Mouse (Mus musculus) urinary bladder, postnatal 10 days (tissue): ENCODE measurements around the gene Plcb3.

Experiments used
- DNase-seq: peaks from one replicate; pipeline ENCODE4 v3.0.0; 2022; ENCODE audit warnings: low spot score

Plcb3 gene

GRCm38 (mm10) chr19:6939106-6940002, 36.9 kb downstream of the Plcb3 start:
- DNase-seq, result no peak

GRCm38 (mm10) chr19:6937541-6938465, 38.5 kb downstream of the Plcb3 start:
- no peak for DNase-seq

- no peak for DNase-seq
Measured at GRCm38 (mm10) chr19:6936299-6936698, 40.0 kb downstream of the Plcb3 start.

GRCm38 (mm10) chr19:6934195-6934977, 41.9 kb downstream of the Plcb3 start, which contains the start of gene Kcnk4:
Gene Kcnk4 (minus strand): TSS chr19:6934515.
- no peak for DNase-seq

GRCm38 (mm10) chr19:6933436-6934194, 42.7 kb downstream of the Plcb3 start:
- no peak for DNase-seq

- DNase-seq, result no peak
Measured at GRCm38 (mm10) chr19:6933102-6933435, 43.2 kb downstream of the Plcb3 start.

GRCm38 (mm10) chr19:6932018-6932417, 44.3 kb downstream of the Plcb3 start:
- DNase-seq, result no peak

GRCm38 (mm10) chr19:6931002-6931401, 45.3 kb downstream of the Plcb3 start:
- DNase-seq, result no peak

GRCm38 (mm10) chr19:6928080-6928479, 48.2 kb downstream of the Plcb3 start:
- no peak for DNase-seq

GRCm38 (mm10) chr19:6926559-6927255, 49.6 kb downstream of the Plcb3 start:
- no peak for DNase-seq

- DNase-seq, result no peak
Measured at GRCm38 (mm10) chr19:6925611-6926329, 50.5 kb downstream of the Plcb3 start.

- DNase-seq, result no peak
Measured at GRCm38 (mm10) chr19:6925307-6925573, 51.0 kb downstream of the Plcb3 start, which contains the start of gene Catsperz. Gene Catsperz (minus strand): TSS chr19:6925380.

GRCm38 (mm10) chr19:6924461-6925306, 51.6 kb downstream of the Plcb3 start:
- DNase-seq, result peak; percentile 66

- DNase-seq, result no peak
Measured at GRCm38 (mm10) chr19:6922901-6923735, 53.2 kb downstream of the Plcb3 start.

GRCm38 (mm10) chr19:6921647-6922567, 54.4 kb downstream of the Plcb3 start, which contains the start of gene Esrra:
Gene Esrra (minus strand): TSS chr19:6921813.
- peak; percentile 100 for DNase-seq

GRCm38 (mm10) chr19:6920741-6921636, 55.3 kb downstream of the Plcb3 start:
- no peak for DNase-seq
